Comparison of ENCODE assay signal across 8 mouse cellular contexts in genomic region chr11:106391546-106392188, GRCm38 (mm10). TPM values are rescaled to one million over a fixed set of nuclear protein-coding genes. Genes with fewer than 3 reads are reported as not detected.
DNase-seq lines count a peak whose midpoint lies in the region; ATAC-seq lines count a peak whose summit lies in the region.

No protein-coding gene starts in this region.

- peak; percentile 76 for ATAC-seq in megakaryocyte, adult 5-6 weeks (ENCODE audit: poor library complexity, severe bottlenecking)
- ATAC-seq in inflammation-experienced regulatory T-cells, adult 6 months, result no peak

- DNase-seq in adipocyte (ENCODE audit: low spot score), result peak; percentile 83
- peak; percentile 79 for DNase-seq in cerebellum, adult 9-10 months
- DNase-seq in frontal cortex, postnatal 25 days (ENCODE audit: low spot score in 2 of 2), result peak; percentile 33 to 43
- DNase-seq in hindlimb bud, embryonic 11.5 days (ENCODE audit: extremely low spot score, low read depth, low spot score), result peak; percentile 81
- DNase-seq in left cerebral cortex, adult 18-20 months (ENCODE audit: low spot score in 2 of 2), result peak; percentile 72 to 76
- DNase-seq in right cerebral cortex, postnatal 10 days (ENCODE audit: low spot score in 2 of 2), result peak; percentile 74 to 81

RNA-seq across cellular contexts. Expression of gene Icam2, which starts 3.8 kb away (rescaled TPM):
- 1 to 10 TPM; 2.9 to 5.7 TPM for total RNA-seq in left cerebral cortex, adult 18-20 months (2021)
- total RNA-seq in megakaryocyte, adult 5-6 weeks (2015), result 24.5 and 28.2 TPM in 2 replicates
- 49.3 and 62.2 TPM in 2 replicates for total RNA-seq in megakaryocyte, adult 5-6 weeks (2017)
- polyA plus RNA-seq in inflammation-experienced regulatory T-cells, adult 6 months (2017; shearing (Covaris generic)), result 100 to 1,000 TPM in 2 of 3 experiments, 10 to 100 TPM in 1; 91.8 to 131 (median 125) TPM

RNA-seq across cellular contexts. Expression of gene Prr29, which starts 26.4 kb away (rescaled TPM):
- not detected for total RNA-seq in left cerebral cortex, adult 18-20 months (2021)
- total RNA-seq in megakaryocyte, adult 5-6 weeks (2015), result not detected in 2 replicates
- total RNA-seq in megakaryocyte, adult 5-6 weeks (2017), result not detected in 2 replicates
- polyA plus RNA-seq in inflammation-experienced regulatory T-cells, adult 6 months (2017; shearing (Covaris generic)), result 1 to 10 TPM in 2 of 3 experiments, under 1 TPM in 1; 0.87 to 2.5 (median 2.3) TPM

RNA-seq across cellular contexts. Expression of gene Scn4a, which starts 38.6 kb away (rescaled TPM):
- total RNA-seq in left cerebral cortex, adult 18-20 months (2021), result not detected
- 0.07 TPM in 1 of 2 replicates, not detected in the other for total RNA-seq in megakaryocyte, adult 5-6 weeks (2015)
- total RNA-seq in megakaryocyte, adult 5-6 weeks (2017), result not detected in 2 replicates
- under 1 TPM in 1 of 3 experiments, not detected in 2; 0.08 TPM for polyA plus RNA-seq in inflammation-experienced regulatory T-cells, adult 6 months (2017; shearing (Covaris generic))
